Mouse (Mus musculus): ENCODE data around the gene Borcs8. TPM values are rescaled to one million over a fixed set of nuclear protein-coding genes. Genes with fewer than 3 reads are reported as not detected.
A peak's percentile ranks its signal among the peaks of the same experiment; 100 is the strongest.

Gene Borcs8
- total RNA-seq (2015) (42.0 and 43.3 TPM in 2 replicates), total RNA-seq (2017) (32.0 and 35.2 TPM in 2 replicates)

DNA sequence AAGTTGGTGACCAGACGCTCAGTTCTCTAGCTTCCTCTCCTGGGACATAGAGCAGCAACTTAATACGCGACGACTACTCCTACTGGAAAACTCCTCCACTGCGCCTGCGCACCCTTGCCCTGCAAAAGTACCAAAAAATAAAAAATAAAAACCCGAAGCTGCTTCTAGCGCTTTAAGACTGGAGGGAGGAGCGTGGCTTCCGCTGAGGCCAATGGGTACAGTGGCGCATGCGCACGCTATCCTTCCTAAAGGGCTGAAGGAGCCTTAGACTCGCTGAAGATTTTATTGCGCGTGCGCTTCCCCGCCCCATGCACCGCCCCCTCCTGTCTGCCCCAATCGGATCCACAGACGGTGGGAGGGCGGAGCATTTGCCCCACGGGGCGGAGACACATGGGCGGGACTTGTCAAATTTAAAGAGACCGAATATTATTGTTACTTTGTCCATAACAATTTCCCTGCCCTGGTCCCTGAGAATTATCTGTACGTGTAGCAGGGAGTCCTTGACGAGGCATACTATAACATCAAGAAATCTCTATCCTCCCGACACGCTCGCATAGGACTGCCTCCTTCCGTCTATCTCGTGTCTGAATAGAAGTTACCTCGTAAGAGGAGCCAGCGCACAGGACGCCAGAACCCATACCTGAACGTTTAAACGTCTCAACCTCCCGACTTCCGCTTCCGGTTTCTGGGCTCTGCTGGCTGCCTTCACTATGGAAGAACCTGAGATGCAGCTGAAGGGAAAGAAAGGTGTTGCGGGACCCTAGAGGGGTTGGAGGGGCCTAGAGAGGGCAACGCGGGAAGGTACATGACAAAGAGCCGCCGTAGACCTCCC is at the start of gene Borcs8, which contains the start of the genes Rfxank and Mef2b:
TSS of gene Borcs8 (plus strand) at position 474 of the 832 bp plus-strand sequence.
TSS of gene Rfxank (minus strand) at position 129 of the 832 bp plus-strand sequence.
TSS of gene Mef2b (plus strand) at position 686 of the 832 bp plus-strand sequence.
- ATAC-seq (replicated peaks; ENCODE audit: poor library complexity), result peak; percentile 93

DNA sequence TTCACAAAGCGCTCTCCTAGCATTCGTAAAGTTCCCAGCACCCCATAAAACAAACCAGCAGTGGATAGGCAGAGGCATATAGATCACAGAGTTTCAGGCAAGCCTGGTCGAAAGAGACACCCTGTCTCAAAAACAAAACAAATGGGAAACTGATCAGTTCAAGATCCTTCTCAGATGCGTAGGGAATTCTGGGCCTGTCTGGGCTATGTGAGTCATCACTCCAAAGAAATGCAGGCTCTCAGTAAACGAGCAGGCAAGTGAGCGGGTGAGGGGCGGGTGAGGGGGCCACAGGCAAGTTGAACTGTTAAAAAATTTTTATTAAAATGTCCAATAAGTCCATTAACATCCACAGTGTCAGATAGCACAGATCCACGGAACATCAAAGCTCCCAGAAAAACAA is 46.5 kb upstream of the Borcs8 start:
- ATAC-seq (replicated peaks; ENCODE audit: poor library complexity), result no peak

DNA sequence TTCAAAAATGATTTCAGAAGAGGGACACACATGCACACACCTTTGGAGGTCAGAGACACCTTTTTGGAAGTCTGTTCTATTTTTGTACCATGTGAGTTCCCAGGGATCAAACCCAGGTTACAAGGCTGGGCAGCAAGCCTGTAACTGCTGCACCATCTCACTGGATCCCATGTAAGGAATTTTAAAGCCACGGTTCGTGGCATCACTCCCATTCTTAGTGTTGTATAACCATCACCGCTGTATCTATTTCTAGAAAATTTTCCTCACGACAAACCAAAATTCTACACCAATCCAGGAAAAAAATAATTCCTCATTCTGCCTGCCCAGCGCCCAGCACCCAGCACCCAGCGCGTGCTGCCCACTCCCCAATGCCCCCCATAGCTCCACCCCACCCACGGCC is 40.0 kb upstream of the Borcs8 start:
- ATAC-seq (replicated peaks; ENCODE audit: poor library complexity), result no peak

DNA sequence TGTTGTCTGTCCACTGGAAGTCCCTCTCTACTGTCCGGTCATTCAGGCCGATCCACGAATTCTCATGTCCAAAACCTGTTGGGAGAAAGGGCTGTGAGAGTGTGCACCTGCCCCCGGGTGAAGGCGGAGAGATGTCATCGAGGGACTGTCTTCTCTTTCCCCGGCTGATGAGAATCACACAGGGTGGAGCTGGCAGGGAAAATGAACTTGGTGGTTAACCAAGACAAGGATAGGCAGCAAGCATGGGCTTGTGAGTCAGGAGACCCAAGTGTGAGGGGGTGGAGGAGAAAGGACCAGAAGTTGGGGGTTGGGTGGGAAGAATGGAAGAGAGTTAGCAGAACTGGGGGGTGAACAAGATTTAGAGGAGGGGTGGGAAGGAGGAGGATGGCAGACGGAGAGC is 39.1 kb upstream of the Borcs8 start:
- ATAC-seq (replicated peaks; ENCODE audit: poor library complexity), result no peak

DNA sequence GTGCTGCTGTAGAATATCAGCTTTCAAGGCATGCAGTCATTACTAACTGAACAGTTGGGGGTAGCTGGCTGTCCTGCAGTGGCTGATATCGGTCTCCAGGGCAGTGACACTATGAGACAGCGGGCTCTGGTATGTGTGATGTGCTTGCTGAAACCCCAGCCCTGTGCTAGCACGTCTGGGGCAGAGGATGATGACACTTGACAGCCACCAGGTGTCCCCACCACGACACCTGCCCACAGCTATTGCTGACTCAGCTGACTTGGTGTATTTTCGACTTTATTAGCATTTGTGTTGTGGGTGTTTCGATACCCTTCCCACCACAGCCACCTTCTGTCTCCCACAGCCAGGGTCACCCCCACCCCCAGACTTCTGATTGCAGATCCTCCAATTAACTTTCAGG is 34.8 kb upstream of the Borcs8 start:
- ATAC-seq (replicated peaks; ENCODE audit: poor library complexity), result peak; percentile 97

DNA sequence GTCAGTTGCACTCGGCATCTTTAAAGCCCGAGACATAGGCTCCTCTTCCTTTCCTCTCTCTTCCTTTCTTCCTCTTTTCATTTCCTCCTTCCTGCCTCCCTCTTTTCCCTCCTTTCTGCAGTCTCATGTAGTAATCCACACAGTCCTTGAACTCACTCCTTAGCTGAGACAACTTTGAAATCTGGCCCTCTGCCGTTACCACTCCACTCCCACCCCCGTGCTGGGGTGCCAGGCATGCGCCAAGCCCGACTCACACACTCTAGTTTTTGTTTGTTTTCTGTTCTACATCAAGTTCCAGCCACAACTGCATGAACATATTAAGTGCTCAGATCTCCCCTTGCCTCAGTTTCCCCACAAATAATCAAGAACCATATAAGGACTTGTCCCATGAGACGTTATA is 34.4 kb upstream of the Borcs8 start:
- no peak for ATAC-seq (replicated peaks; ENCODE audit: poor library complexity)

DNA sequence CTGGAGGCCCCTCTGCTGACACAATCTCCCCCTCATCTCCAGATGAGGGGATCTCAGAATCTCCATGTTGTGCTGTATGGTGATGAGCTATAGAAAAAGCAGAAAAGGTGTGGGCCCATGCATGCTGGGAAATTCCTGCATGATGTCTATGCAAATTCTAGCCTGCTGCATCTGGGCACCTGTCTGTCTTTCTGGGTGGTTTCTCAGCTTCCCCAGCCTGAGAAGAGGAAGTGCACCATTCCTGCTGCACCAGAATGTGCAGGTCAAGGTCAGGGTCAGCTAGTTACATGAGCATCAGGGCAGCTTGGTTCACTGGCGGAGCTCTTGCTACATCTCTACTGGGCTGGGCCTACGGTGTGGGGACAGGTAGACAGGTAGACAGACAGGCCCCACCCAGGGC is 28.8 kb upstream of the Borcs8 start:
- ATAC-seq (replicated peaks; ENCODE audit: poor library complexity), result no peak

DNA sequence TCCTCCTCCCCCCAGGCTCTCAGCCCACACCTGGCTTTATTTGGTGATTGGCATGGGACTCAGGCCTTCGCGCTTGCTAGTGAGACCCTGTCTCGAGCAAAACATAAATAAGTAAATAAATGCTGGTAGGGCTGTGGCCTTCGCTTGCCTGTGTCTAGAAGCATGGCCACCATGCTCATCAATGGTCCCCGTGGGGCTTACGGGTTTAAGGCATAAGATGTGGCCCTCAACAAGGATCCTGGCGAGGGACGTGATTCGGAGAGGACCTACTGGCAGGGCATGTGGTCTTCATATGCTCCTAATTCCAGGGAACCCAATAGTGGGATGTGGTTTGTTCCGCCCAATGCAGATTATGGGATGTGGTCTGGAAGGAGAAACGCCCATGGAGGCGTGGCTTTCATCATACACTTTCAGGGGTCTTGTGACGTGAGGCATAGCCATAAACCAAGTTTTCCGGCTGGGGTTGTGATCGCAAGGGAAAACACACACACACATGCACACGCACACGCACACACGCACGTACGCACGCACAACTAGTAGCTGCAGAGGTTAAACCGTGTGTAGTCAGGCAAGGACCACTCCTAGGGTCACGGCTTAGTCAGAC is 28.0 kb upstream of the Borcs8 start:
- ATAC-seq (replicated peaks; ENCODE audit: poor library complexity), result no peak

DNA sequence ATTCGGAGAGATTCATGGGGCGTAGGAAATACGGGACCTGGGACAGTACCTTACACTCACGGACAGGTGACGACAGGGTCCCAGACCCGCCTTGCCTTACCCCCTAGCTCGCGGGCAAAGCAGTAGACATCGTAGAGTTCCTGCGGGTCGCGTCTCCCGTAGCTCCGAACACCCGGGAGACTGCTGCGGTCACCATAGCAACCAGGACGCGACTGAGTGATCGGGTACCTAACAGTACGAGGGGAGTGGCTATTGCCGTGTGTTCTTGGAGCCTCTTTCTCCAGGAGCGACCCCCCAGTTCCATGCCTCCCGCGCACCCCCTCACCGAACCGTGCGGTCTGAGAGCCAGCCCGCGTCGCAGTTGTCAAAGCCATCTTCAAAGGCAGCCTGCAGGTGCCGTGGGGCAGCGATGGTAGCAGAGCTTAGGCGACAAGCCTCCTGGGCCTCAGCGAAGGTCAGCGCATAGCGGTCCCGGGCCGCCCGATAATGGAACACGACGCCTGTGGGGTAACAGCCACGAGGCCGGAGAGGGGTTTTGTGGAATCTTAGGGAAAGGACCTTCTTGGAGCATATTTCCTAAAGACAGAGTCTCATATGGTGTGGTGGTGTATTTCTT is 26.8 kb upstream of the Borcs8 start:
- no peak for ATAC-seq (replicated peaks; ENCODE audit: poor library complexity)

DNA sequence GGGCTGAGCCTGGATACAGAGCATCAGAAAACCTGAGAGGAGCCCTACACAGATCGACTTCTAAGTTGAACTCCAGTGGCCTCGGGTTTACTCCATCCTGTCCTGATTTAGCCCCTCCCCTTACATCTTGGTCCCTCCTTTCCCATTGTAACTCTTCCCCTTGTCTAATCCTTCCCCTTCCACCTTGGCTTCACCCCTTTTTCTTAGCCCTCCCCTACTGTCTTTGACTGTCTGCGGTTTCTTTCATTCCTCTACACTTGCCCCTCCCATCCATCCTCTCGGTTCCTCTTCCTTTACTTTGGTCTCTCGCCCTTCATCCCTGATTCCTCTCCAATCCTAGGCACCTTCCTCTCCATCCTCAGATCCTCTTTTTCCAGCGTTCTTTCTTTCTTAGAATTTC is 24.8 kb upstream of the Borcs8 start:
- peak; percentile 53 for ATAC-seq (replicated peaks; ENCODE audit: poor library complexity)

DNA sequence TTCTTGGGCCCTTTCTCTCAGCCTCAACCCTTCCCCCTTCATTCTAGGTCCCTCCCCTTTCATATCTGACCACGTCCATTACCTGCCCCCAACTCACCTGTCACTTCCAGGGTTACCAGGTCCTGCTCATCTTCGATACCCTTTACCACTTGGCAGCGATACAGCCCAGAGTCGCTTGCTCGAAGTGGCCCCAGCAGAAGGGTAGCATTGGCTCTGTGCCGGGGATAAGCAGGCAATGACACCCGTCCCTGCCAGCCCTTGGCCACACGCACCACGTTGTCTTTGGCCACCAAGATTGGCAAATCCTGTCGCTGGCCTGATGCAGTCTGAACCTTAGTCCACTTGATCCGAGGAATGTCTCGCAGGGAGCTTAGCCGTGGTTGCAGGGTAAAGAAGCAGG is 24.4 kb upstream of the Borcs8 start:
- no peak for ATAC-seq (replicated peaks; ENCODE audit: poor library complexity)

DNA sequence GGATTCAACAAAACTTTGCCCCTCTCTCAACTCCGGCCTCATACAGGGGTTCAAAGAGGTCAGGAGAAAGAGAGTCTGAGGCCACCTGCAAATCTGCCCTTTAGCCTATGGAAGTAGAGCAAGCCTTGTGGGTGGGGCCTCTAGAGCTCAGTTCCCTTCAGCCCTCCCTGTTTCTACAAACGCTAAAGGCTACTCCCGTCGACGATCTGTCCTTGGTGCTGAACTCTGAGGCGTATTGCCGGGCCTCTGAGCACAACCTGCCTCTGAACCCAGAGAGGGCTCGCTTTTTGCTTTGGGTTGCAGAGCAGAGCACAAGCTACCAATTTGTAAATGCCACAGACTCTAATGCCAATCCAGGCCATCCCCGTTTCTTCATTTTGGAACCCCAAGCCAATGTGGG is 21.7 kb upstream of the Borcs8 start:
- peak; percentile 87 for ATAC-seq (replicated peaks; ENCODE audit: poor library complexity)

DNA sequence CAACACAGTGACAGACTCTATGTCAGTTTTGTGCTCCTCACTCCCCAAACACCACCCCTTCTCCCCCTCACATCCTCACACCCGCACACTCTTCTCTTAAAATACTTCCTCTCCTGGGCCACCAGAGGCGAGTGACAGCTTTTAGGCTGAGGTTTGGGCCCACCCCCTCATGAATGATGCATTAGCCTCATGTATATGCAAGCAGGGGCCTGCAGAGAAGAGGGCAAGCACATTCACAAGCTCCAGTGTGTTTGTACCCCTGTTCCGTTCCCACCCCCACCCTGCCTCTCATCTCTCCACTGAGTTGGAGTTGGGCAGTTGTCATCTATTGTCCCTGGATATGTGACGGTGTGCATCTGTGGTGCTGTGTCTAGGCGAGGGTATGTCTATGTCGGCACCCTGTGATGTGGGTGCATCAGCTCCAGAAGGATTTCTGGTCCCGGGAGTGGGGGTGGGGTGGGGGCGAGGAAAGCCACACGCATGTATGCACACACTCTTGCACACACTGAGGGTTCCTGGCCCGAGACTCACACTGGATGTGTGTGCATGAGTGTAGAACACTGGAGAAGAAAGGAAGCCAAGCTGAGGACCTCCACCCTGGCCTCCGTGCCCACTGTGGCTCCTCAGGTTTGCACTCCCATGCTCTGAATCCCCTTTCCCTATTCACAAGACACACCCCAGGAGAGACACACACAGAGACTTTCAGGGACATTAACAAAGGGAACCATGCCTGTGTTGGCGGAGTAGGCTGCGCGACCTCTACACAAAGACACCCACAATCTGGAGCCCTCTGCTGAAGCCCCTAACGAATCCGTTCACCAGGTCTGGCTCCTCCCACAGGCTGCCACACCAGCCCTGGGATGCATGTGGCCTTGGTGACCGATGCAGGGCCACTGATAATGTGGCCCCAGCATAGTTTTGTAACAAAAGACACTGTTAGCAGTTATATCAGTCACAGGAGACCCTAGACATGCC is 20.3 kb upstream of the Borcs8 start:
- ATAC-seq (replicated peaks; ENCODE audit: poor library complexity), result no peak

DNA sequence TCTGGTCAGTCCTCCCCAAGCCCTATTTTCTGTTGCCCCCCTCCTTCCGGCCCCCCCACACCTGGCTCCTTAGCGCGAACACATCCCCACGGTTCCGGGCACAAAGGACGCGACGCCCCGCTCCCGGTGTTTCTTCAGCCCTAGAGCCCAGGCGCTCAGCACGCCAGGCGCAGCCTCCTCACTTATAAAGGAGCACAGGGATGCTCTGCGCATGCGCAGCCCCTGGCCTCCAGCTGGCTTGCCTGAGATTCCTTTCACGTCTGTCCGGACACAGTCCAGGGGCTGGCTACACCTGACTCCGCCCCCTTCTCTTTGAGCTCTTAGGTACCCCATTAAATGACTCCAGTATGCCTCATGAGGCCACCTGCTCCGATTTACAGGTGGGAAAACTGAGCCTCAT is 18.6 kb upstream of the Borcs8 start, which contains the start of gene Ncan:
TSS of gene Ncan (minus strand) at position 207 of the 400 bp plus-strand sequence.
- no peak for ATAC-seq (replicated peaks; ENCODE audit: poor library complexity)

DNA sequence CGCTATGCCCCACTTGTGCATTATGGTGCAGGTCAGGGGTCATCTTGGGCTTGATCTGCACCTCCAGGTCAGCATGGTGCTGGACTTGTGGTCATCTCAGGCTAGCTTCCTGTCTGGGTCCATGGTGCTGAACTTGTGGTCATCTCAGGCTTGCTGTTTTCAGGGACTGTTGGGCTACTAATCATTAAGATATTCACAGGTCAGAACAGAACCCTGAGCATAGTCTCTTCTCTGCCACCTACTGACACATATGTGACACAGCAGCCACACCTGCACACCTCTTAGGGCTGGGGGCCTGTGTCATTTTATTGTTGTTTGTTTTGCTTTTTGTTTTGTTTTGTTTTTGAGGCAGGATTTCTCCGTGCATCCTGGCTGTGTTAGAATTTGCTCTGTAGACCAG is 16.4 kb upstream of the Borcs8 start:
- peak; percentile 66 for ATAC-seq (replicated peaks; ENCODE audit: poor library complexity)

DNA sequence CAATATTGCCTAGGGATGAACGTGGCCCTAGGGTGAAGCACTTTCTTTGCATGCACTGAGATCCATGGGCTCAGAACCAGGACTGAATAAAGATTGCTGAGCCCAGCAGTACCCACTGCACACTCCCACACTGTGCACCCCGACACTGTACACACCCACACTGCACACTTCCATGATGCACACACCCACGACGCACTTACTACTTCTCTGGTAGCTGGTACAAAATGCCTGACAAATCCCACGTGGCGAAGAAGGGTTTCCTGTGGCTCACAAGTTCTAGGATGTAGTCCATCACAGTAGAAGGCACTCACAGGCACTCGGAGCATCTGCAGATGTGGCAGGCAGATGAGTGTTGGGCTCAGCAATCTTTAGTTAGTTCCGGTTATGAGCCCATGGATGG is 14.3 kb upstream of the Borcs8 start:
- ATAC-seq (replicated peaks; ENCODE audit: poor library complexity), result no peak

DNA sequence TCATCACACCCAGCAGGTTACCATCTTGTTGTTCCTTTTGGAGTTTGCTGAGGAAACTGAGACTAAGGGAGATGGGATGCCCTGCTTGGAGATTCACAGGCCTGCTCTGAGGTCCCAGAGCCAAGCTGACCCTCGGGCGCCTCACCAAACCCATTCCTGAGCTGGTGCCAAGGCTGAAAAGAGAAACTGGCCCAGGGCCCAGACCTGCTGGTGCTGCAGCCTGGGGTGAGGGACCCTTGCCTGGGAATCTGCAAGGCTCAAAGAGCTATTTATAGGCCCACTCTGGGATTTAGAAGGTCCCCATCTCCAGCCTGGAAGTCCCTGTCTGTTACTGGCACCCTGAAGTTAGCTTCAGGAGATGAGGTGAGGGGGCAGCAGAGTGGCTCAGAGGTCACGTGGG is 10.9 kb upstream of the Borcs8 start:
- no peak for ATAC-seq (replicated peaks; ENCODE audit: poor library complexity)

DNA sequence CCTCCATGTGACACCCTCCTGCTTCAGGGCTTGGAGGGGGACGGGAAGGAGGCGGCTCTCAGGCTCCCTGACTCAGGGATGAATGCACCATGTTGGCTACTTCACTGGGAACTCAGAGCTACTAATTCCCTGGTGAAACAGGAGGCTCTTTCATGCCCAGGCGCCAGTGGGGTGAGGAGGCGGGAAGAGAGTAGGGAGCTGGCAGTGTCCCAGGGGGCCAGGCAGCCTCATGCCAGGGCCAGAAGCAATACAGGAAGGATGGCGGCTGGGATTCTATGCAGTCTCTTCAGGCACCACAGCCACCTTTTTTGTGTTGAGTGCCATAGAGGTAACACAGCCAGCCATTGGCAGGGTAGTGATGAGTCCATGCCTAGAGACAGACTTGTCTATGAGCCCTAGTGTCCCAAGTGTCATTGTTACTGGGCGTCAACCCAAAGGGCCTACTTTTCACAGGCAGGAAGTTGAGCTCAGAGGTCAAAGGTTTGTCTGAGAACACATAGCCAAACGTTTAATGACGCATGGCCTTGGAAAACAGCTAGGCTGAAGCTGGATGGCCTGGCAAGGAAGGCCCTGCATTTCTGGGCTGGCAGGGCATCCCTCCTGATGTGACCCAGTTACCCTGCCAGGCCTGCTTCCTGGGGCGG is 9.9 kb upstream of the Borcs8 start:
- no peak for ATAC-seq (replicated peaks; ENCODE audit: poor library complexity)

DNA sequence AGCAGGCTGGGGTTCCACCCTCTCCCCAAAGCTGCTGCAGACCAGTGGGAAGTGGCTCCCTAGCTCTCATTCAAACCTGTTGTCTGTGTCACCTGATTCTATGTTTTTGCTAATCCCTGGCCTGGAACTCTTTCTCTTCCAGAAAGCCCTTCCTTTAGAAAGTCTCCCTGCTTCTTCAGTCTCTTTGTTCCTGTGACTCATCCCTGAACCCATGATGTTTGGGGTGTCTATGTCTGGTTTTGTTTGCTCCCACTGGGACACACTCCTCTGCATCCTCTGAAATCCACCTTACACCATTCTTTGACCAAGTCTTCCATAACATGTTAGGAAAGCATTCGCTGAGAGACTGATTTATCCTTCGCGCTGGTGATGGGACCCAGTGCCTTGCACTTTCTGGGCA is 9.2 kb upstream of the Borcs8 start:
- no peak for ATAC-seq (replicated peaks; ENCODE audit: poor library complexity)

Data from megakaryocyte progenitor cell, adult 5-6 weeks (primary cell).